Mouse (Mus musculus) CH12.LX (cell line): Measurements from ENCODE around the gene Sun1. TPM values are rescaled to one million over a fixed set of nuclear protein-coding genes. Genes with fewer than 3 reads are reported as not detected.

Experiments used
- DNase-seq: peaks from one replicate; pipeline ENCODE4 v3.0.0-alpha.2; 2013; ENCODE audit errors: extremely low read depth
- H3K27ac ChIP-seq: 2 replicates; pipeline ENCODE4 v1.5.1; 2012; ENCODE audit warnings: low read depth, mild to moderate bottlenecking, control low read depth, moderate library complexity; ENCODE audit not compliant: insufficient read depth
- H3K27me3 ChIP-seq: replicated peaks from 2 replicates; pipeline ENCODE3; 2012; ENCODE audit warnings: inconsistent platforms
- H3K36me3 ChIP-seq, 2 experiments: replicated peaks in 1 of 2; 2 replicates each; pipeline versions ENCODE3 to v1.6.1; 2012; ENCODE audit warnings: inconsistent platforms in 1 of 2, low read length in 1 of 2, mild to moderate bottlenecking in 1 of 2, mixed read lengths in 1 of 2, moderate library complexity in 1 of 2; ENCODE audit not compliant: control insufficient read depth in 1 of 2, insufficient read depth in 1 of 2
- H3K4me1 ChIP-seq, 2 experiments: 2 replicates each; pipeline ENCODE4 v1.6.1; 2012; ENCODE audit warnings: inconsistent platforms in 1 of 2, moderate library complexity in 1 of 2; ENCODE audit not compliant: insufficient read depth in 2 of 2, control insufficient read depth in 1 of 2
- H3K4me2 ChIP-seq: 2 replicates; pipeline ENCODE4 v1.6.1; 2012; ENCODE audit warnings: low read depth, mild to moderate bottlenecking, control low read depth; ENCODE audit not compliant: poor library complexity, insufficient read depth, severe bottlenecking
- H3K4me3 ChIP-seq, 3 experiments: fragments of 150-350 bp in 1 of 3; sonication (generic) in 1 of 3; replicated peaks in 1 of 3; 2 replicates each; pipeline versions ENCODE3 to v1.5.1; 2011 to 2012; ENCODE audit warnings: low read depth in 2 of 3, low read length in 2 of 3, mild to moderate bottlenecking in 2 of 3, moderate library complexity in 2 of 3, control low read depth in 1 of 3, improper control_type of control experiment in 1 of 3, inconsistent platforms in 1 of 3, mixed read lengths in 1 of 3; ENCODE audit not compliant: poor library complexity in 1 of 3
- H3K79me2 ChIP-seq: replicated peaks from 2 replicates; pipeline ENCODE4 v1.6.1; 2012; ENCODE audit warnings: mild to moderate bottlenecking, moderate library complexity; ENCODE audit not compliant: control insufficient read depth, poor library complexity, insufficient read depth, severe bottlenecking; ENCODE audit errors: extremely low read depth
- H3K9ac ChIP-seq: 2 replicates; pipeline ENCODE4 v1.6.1; 2012; ENCODE audit warnings: low read depth, mild to moderate bottlenecking, control low read depth, moderate library complexity; ENCODE audit not compliant: insufficient read depth
- H3K9me3 ChIP-seq: replicated peaks from 2 replicates; pipeline ENCODE3; 2012; ENCODE audit warnings: low read length, inconsistent platforms, mixed read lengths
- CHD2 ChIP-seq: IDR thresholded peaks from 2 replicates; pipeline ENCODE4 v1.6.1; 2011; ENCODE audit warnings: low read length, improper control_type of control experiment
- ELF1 ChIP-seq: IDR thresholded peaks from 2 replicates; pipeline ENCODE4 v1.6.1; 2014; ENCODE audit warnings: low read depth, mild to moderate bottlenecking, inconsistent platforms, low read length, improper control_type of control experiment
- GABPA ChIP-seq: IDR thresholded peaks from 2 replicates; pipeline ENCODE4 v1.6.1; 2012; ENCODE audit warnings: low read depth, low read length, improper control_type of control experiment, inconsistent platforms; ENCODE audit not compliant: insufficient replicate concordance
- JUND ChIP-seq: conservative IDR thresholded peaks from 2 replicates; pipeline ENCODE4 v1.6.1; 2011; ENCODE audit warnings: low read depth, low read length, improper control_type of control experiment
- KAT2A ChIP-seq: IDR thresholded peaks from 2 replicates; pipeline ENCODE4 v1.6.1; 2012; ENCODE audit warnings: low read length, improper control_type of control experiment, inconsistent platforms; ENCODE audit not compliant: insufficient replicate concordance
- MAX ChIP-seq: IDR thresholded peaks from 2 replicates; pipeline ENCODE4 v1.6.1; 2011; ENCODE audit warnings: low read length, improper control_type of control experiment
- MAZ ChIP-seq: IDR thresholded peaks from 2 replicates; pipeline ENCODE4 v1.6.1; 2012; ENCODE audit warnings: low read depth, mild to moderate bottlenecking, inconsistent platforms, low read length, improper control_type of control experiment, moderate library complexity
- MYC ChIP-seq: IDR thresholded peaks from 2 replicates; pipeline ENCODE4 v1.6.1; 2011; ENCODE audit warnings: low read depth, mild to moderate bottlenecking, improper control_type of control experiment, low read length
- POLR2A ChIP-seq: IDR thresholded peaks from 2 replicates; pipeline ENCODE4 v1.6.1; 2011; ENCODE audit warnings: low read depth, mild to moderate bottlenecking, improper control_type of control experiment, low read length
- RAD21 ChIP-seq: IDR thresholded peaks from 2 replicates; pipeline ENCODE4 v1.6.1; 2011; ENCODE audit warnings: low read depth, mild to moderate bottlenecking, low read length, improper control_type of control experiment, moderate library complexity
- RCOR1 ChIP-seq: conservative IDR thresholded peaks from 2 replicates; pipeline ENCODE4 v1.6.1; 2012; ENCODE audit warnings: low read depth, mild to moderate bottlenecking, inconsistent platforms, low read length, improper control_type of control experiment
- SMC3 ChIP-seq: IDR thresholded peaks from 2 replicates; pipeline ENCODE4 v1.6.1; 2011; ENCODE audit warnings: low read depth, low read length, improper control_type of control experiment
- TBP ChIP-seq: conservative IDR thresholded peaks from 2 replicates; pipeline ENCODE4 v1.6.1; 2011; ENCODE audit warnings: low read depth, low read length, improper control_type of control experiment
- USF1 ChIP-seq: IDR thresholded peaks from 2 replicates; pipeline ENCODE4 v1.6.1; 2014; ENCODE audit warnings: low read depth, mild to moderate bottlenecking, inconsistent platforms, low read length, improper control_type of control experiment
- ZC3H11A ChIP-seq: IDR thresholded peaks from 2 replicates; pipeline ENCODE4 v1.6.1; 2012; ENCODE audit warnings: low read depth, mild to moderate bottlenecking, inconsistent platforms, low read length, improper control_type of control experiment
- ZKSCAN1 ChIP-seq: IDR thresholded peaks from 2 replicates; pipeline ENCODE4 v1.6.1; 2012; ENCODE audit warnings: low read depth, inconsistent platforms, low read length, improper control_type of control experiment, borderline replicate concordance
- ZNF384 ChIP-seq: IDR thresholded peaks from 2 replicates; pipeline ENCODE4 v1.6.1; 2012; ENCODE audit warnings: low read depth, low read length, improper control_type of control experiment, inconsistent platforms
- dilution Hi-C: fragments of 300-500 bp; cut with MboI; formaldehyde crosslinking; loops from 2 replicates; pipeline ENCODE4 v1.14.3; 2020; ENCODE audit warnings: low sequenced_read_pairs; ENCODE audit not compliant: extremely low pct_unique_long_range_greater_than_20kb, extremely low pct_ligation_motif_present
- in situ Hi-C: fragments of 300-500 bp; cut with MboI; formaldehyde crosslinking; loops from 3 replicates; pipeline ENCODE4 v1.14.3; 2019; ENCODE audit warnings: low sequenced_read_pairs, low pct_ligation_motif_present, low pct_unique_long_range_greater_than_20kb, mixed read lengths
- polyA plus RNA-seq: library from polyadenylated mRNA; unstranded; fragments of >175 nt; gene quantifications from 2 replicates; pipeline ENCODE4 v1.2.1, GENCODE M21; 2012; ENCODE audit warnings: low read depth; ENCODE audit not compliant: insufficient read length
- total RNA-seq, 2 experiments: library from RNA; depleted of rRNA; stranded (reverse); fragments of 300-350 nt in 1 of 2; fragments of >200 nt in 1 of 2; gene quantifications; 2 replicates each; pipeline ENCODE4 v1.2.3; 2012 to 2014

Gene Sun1
- total and polyA plus RNA-seq, 3 experiments: 10.1 to 18.5 (median 12.9) TPM

DNA sequence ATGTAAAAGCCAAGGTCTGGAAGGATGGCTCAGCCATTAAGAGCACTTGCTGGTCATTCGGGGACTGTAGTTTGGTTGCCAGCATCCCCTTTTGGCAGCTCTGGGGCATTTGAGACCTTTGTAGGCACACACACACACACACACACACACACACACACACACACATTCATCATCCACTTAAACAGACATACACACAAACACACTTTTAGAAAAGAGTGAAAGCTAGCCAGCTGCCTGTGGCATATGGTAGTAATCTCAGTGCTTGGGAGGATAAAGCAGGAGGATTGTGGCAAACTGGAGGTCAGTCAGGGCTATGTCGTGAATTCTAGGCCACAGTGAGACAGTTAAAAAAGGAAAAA is 822 bp upstream of the Sun1 start:
- Histone ChIP-seq H3K79me2 (peaks cover 8% of the 10 kb centered on the region; the same call in 1 of the 2 replicates), H3K9ac (no peak overlapping the region), H3K4me1 (peaks cover 14 to 37% of the 10 kb centered on the region in 2 experiments), H3K4me3 (peak overlapping the region in 2 of 3 experiments; percentile 51 to 88), H3K27ac (no peak overlapping the region), H3K36me3 (peaks cover 0 to 6% of the 10 kb centered on the region in 2 experiments), H3K27me3 (no peaks in the 10 kb centered on the region), H3K4me2 (peak overlapping the region; percentile 70), H3K9me3 (no peaks in the 10 kb centered on the region)
- dilution Hi-C loops: no loop called here
- no peak for DNase-seq
- TF ChIP-seq ELF1: no peak
- no peak for TF ChIP-seq SMC3
- no peak for TF ChIP-seq RCOR1
- no peak for TF ChIP-seq TBP
- no peak for TF ChIP-seq KAT2A
- no peak for TF ChIP-seq ZC3H11A
- TF ChIP-seq ZKSCAN1: no peak
- no peak for TF ChIP-seq RAD21
- no peak for TF ChIP-seq JUND
- no peak for TF ChIP-seq USF1
- no peak for TF ChIP-seq GABPA
- no peak for TF ChIP-seq MAX
- TF ChIP-seq MAZ: no peak
- no peak for TF ChIP-seq POLR2A
- no peak for TF ChIP-seq CHD2
- TF ChIP-seq ZNF384: no peak
- in situ Hi-C loops: no loop called here

GRCm38 (mm10) chr5:139200770-139201569 is 533 bp downstream of the Sun1 start:
- TF ChIP-seq MAX (0 out of 2 replicates have a peak, but pooled peaks have one; percentile 6), MYC (no peak)
- H3K4me1 ChIP-seq: peaks cover 13 to 33% of the 10 kb centered on the region in 2 experiments
- no peak for DNase-seq

More at GRCm38 (mm10) chr5:139200770-139201569, 533 bp downstream of the Sun1 start:
- H3K27ac ChIP-seq: peak overlapping the region; percentile 30
- H3K9me3 ChIP-seq: no peaks in the 10 kb centered on the region
- H3K36me3 ChIP-seq: peaks cover 0 to 13% of the 10 kb centered on the region in 2 experiments
- peak overlapping the region; percentile 81 for H3K4me2 ChIP-seq
- in situ Hi-C loops (loop anchor here (5.0 kb wide), 1 partner anchor 46 kb away; no protein-coding TSS in a partner anchor), dilution Hi-C loops (no loop called here)
- H3K79me2 ChIP-seq: peaks cover 8% of the 10 kb centered on the region; the same call in 1 of the 2 replicates
- H3K4me3 ChIP-seq: peak overlapping the region; percentile 57 to 96 (median 88)
- peak overlapping the region; percentile 84 for H3K9ac ChIP-seq
- H3K27me3 ChIP-seq: no peaks in the 10 kb centered on the region
